Mouse (Mus musculus): ENCODE results near the gene 2310046K23Rik. TPM values are rescaled to one million over a fixed set of nuclear protein-coding genes. Genes with fewer than 3 reads are reported as not detected.
A peak's percentile ranks its signal among the peaks of the same experiment; 100 is the strongest.

Gene 2310046K23Rik
- total and polyA plus RNA-seq, 3 experiments = not detected

DNA sequence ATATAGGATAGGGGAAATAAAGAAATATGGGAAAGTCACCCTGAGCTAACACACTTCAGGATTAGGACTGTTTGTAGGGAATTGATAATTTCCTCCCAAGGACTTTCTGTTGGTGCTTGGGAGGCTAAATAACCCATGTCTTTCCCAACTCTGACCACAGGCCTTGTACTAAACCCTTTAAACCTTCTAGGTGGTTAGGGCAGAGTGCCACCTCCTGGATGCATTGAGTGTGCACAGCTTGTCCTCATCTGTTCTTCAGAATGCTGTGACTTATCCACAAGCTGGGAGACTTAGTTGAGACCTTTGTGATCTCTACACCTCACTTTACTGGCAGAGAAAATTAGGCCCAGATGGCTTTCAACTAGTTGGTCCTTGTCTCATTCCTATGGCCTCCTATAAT lies 23.5 kb downstream of the 2310046K23Rik start:
- dilution Hi-C loops (cut with MboI; ENCODE audit: extremely low pct_ligation_motif_present, extremely low pct_unique_long_range_greater_than_20kb, low sequenced_read_pairs) = no loop called here

DNA sequence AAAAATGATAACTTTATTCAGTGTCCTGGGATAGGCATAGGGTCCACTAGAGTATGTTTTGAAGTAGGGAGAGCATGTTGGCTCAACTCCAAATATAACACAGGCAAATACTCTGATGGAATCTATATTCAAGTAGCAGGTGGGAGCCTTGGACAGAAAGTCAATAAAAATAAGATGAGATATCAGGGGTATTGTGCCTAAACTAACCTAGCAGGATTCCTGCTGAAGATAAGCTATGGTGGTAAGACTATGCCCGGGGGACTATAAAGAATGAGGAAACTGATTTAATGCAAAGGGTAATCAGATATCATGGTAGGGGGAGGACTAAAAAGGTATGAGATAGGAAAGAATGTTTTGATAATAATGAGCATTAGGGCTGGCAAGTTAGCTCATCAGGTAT lies 26.1 kb downstream of the 2310046K23Rik start:
- H3K36me3 ChIP-seq (replicated peaks in 1 of 2; ENCODE audit: control insufficient read depth in 1 of 2, insufficient read depth in 1 of 2, low read length in 1 of 2) = no peaks in the 10 kb centered on the region
- dilution Hi-C loops (cut with MboI; ENCODE audit: extremely low pct_ligation_motif_present, extremely low pct_unique_long_range_greater_than_20kb, low sequenced_read_pairs) (no loop called here), in situ Hi-C loops (cut with MboI; ENCODE audit: low pct_ligation_motif_present, low pct_unique_long_range_greater_than_20kb, low sequenced_read_pairs) (no loop called here)

More for the DNA sequence above, 23.5 kb downstream of the 2310046K23Rik start:
- TF ChIP-seq E2F4 (IDR thresholded peaks at IDR 0.05; ENCODE audit: insufficient replicate concordance, low read depth, low read length) = no peak
- no peak for TF ChIP-seq JUND (conservative IDR thresholded peaks at IDR 0.05; ENCODE audit: low read depth, low read length)
- peak; percentile 18; the same call in 1 of the 2 replicates for TF ChIP-seq SMC3 (IDR thresholded peaks at IDR 0.05; ENCODE audit: low read depth, low read length)
- TF ChIP-seq CTCF (conservative IDR thresholded peaks at IDR 0.05 in 1 of 2, IDR thresholded peaks at IDR 0.05 in 1 of 2; ENCODE audit: low read depth in 2 of 2, low read length in 2 of 2) = peak in 1 of 2 experiments; percentile 23; a peak in 2 of 4 replicates
- H3K9me3 ChIP-seq (replicated peaks; ENCODE audit: low read length) = peaks cover 16% of the 10 kb centered on the region
- no peak overlapping the region for H3K4me2 ChIP-seq (ENCODE audit: insufficient read depth, low read depth, poor library complexity, severe bottlenecking)
- H3K4me3 ChIP-seq (replicated peaks in 1 of 3; ENCODE audit: low read depth in 2 of 3, low read length in 2 of 3, poor library complexity in 1 of 3) = no peak overlapping the region
- no peaks in the 10 kb centered on the region for H3K79me2 ChIP-seq (replicated peaks; ENCODE audit: control insufficient read depth, extremely low read depth, insufficient read depth, poor library complexity, severe bottlenecking)
- no peak for DNase-seq (ENCODE audit: extremely low read depth)
- no peaks in the 10 kb centered on the region for H3K4me1 ChIP-seq (ENCODE audit: control insufficient read depth in 1 of 2, insufficient read depth in 2 of 2)
- in situ Hi-C loops (cut with MboI; ENCODE audit: low pct_ligation_motif_present, low pct_unique_long_range_greater_than_20kb, low sequenced_read_pairs) = no loop called here
- H3K9ac ChIP-seq (ENCODE audit: insufficient read depth, low read depth) = no peak overlapping the region
- H3K36me3 ChIP-seq (replicated peaks in 1 of 2; ENCODE audit: control insufficient read depth in 1 of 2, insufficient read depth in 1 of 2, low read length in 1 of 2) = no peaks in the 10 kb centered on the region
- no peaks in the 10 kb centered on the region for H3K27me3 ChIP-seq (replicated peaks)
- H3K27ac ChIP-seq (ENCODE audit: insufficient read depth, low read depth) = no peak overlapping the region

DNA sequence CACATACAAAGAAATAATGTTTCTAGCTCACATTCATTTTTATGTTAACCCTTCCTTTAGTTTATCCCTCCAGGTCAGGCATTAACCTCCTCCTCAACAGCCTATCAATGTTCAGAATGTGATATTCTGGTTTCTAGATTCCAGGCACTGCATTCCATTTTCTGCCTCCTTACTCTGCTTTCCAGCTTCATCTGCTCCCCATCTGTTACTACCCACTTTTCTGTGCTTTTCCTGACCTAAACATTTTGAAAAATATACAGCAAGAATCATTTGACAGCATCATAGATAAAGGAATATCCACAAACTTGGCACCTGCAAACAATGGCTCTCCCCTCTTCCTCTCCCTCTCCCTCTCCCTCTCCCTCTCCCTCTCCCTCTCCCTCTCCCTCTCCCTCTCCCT lies 30.8 kb downstream of the 2310046K23Rik start:
- Histone ChIP-seq H3K27ac (ENCODE audit: insufficient read depth, low read depth) (no peak overlapping the region), H3K79me2 (replicated peaks; ENCODE audit: control insufficient read depth, extremely low read depth, insufficient read depth, poor library complexity, severe bottlenecking) (no peaks in the 10 kb centered on the region), H3K9me3 (replicated peaks; ENCODE audit: low read length) (peaks cover 27% of the 10 kb centered on the region), H3K27me3 (replicated peaks) (no peaks in the 10 kb centered on the region), H3K4me1 (ENCODE audit: control insufficient read depth in 1 of 2, insufficient read depth in 2 of 2) (no peaks in the 10 kb centered on the region), H3K36me3 (replicated peaks in 1 of 2; ENCODE audit: control insufficient read depth in 1 of 2, insufficient read depth in 1 of 2, low read length in 1 of 2) (no peaks in the 10 kb centered on the region), H3K4me2 (ENCODE audit: insufficient read depth, low read depth, poor library complexity, severe bottlenecking) (no peak overlapping the region), H3K9ac (ENCODE audit: insufficient read depth, low read depth) (no peak overlapping the region), H3K4me3 (replicated peaks in 1 of 3; ENCODE audit: low read depth in 2 of 3, low read length in 2 of 3, poor library complexity in 1 of 3) (no peak overlapping the region)
- dilution Hi-C loops (cut with MboI; ENCODE audit: extremely low pct_ligation_motif_present, extremely low pct_unique_long_range_greater_than_20kb, low sequenced_read_pairs) (no loop called here), in situ Hi-C loops (cut with MboI; ENCODE audit: low pct_ligation_motif_present, low pct_unique_long_range_greater_than_20kb, low sequenced_read_pairs) (no loop called here)
- no peak for DNase-seq (ENCODE audit: extremely low read depth)
- TF ChIP-seq KAT2A (IDR thresholded peaks at IDR 0.05; ENCODE audit: insufficient replicate concordance, low read length) (no peak), POLR2AphosphoS2 (IDR thresholded peaks at IDR 0.05; ENCODE audit: low read depth, low read length) (no peak), JUND (conservative IDR thresholded peaks at IDR 0.05; ENCODE audit: low read depth, low read length) (no peak), CTCF (conservative IDR thresholded peaks at IDR 0.05 in 1 of 2, IDR thresholded peaks at IDR 0.05 in 1 of 2; ENCODE audit: low read depth in 2 of 2, low read length in 2 of 2) (no peak), EP300 (IDR thresholded peaks at IDR 0.05; ENCODE audit: low read length) (no peak), MAZ (IDR thresholded peaks at IDR 0.05; ENCODE audit: low read depth, low read length) (no peak), ELF1 (IDR thresholded peaks at IDR 0.05; ENCODE audit: low read depth, low read length) (no peak), SMC3 (IDR thresholded peaks at IDR 0.05; ENCODE audit: low read depth, low read length) (no peak)

More for the DNA sequence above, 26.1 kb downstream of the 2310046K23Rik start:
- Histone ChIP-seq H3K27me3 (replicated peaks) (no peaks in the 10 kb centered on the region), H3K79me2 (replicated peaks; ENCODE audit: control insufficient read depth, extremely low read depth, insufficient read depth, poor library complexity, severe bottlenecking) (no peaks in the 10 kb centered on the region), H3K4me1 (ENCODE audit: control insufficient read depth in 1 of 2, insufficient read depth in 2 of 2) (no peaks in the 10 kb centered on the region), H3K27ac (ENCODE audit: insufficient read depth, low read depth) (no peak overlapping the region), H3K9me3 (replicated peaks; ENCODE audit: low read length) (peaks cover 28% of the 10 kb centered on the region), H3K4me3 (replicated peaks in 1 of 3; ENCODE audit: low read depth in 2 of 3, low read length in 2 of 3, poor library complexity in 1 of 3) (no peak overlapping the region), H3K4me2 (ENCODE audit: insufficient read depth, low read depth, poor library complexity, severe bottlenecking) (no peak overlapping the region), H3K9ac (ENCODE audit: insufficient read depth, low read depth) (no peak overlapping the region)
- TF ChIP-seq RCOR1 (conservative IDR thresholded peaks at IDR 0.05; ENCODE audit: low read depth, low read length) (no peak), CHD1 (IDR thresholded peaks at IDR 0.05; ENCODE audit: low read depth, low read length) (no peak), NELFE (IDR thresholded peaks at IDR 0.05; ENCODE audit: low read depth, low read length) (no peak), POLR2AphosphoS2 (IDR thresholded peaks at IDR 0.05; ENCODE audit: low read depth, low read length) (no peak)
- DNase-seq (ENCODE audit: extremely low read depth) = no peak

Data from CH12.LX (cell line).